Mouse (Mus musculus) cerebellum, adult 2 months (tissue): ENCODE measurements at regions not wholly inside any gene's neighbourhood (a gene's known extent, or its start where the extent isn't known, plus 50 kb on each side); places are given as distances from the start of the nearest gene placed in this dataset.

ENCODE experiments used
- DNase-seq, 2 experiments: peaks; one replicate each; pipeline ENCODE4 v3.0.0; 2021
- H3K27ac ChIP-seq: fragments of 200-500 bp; 2 replicates; pipeline ENCODE4 v1.5.1; 2012; ENCODE audit warnings: low read length, control low read depth, inconsistent platforms; ENCODE audit not compliant: insufficient read depth
- H3K27me3 ChIP-seq: fragments of 200-500 bp; 2 replicates; pipeline ENCODE4 v1.6.1; 2012; ENCODE audit warnings: inconsistent platforms, mild to moderate bottlenecking, low read length, moderate library complexity; ENCODE audit not compliant: control insufficient read depth, insufficient read depth
- H3K4me1 ChIP-seq: fragments of 200-500 bp; 2 replicates; pipeline ENCODE4 v1.6.1; 2011; ENCODE audit warnings: low read length; ENCODE audit not compliant: control insufficient read depth, insufficient read depth
- H3K4me3 ChIP-seq: fragments of 200-500 bp; replicated peaks from 2 replicates; pipeline ENCODE3; 2011; ENCODE audit warnings: mild to moderate bottlenecking, low read depth, low read length, control low read depth; ENCODE audit not compliant: insufficient read depth
- CTCF ChIP-seq: fragments of 200-500 bp; IDR thresholded peaks from 2 replicates; pipeline ENCODE4 v1.5.1; 2011; ENCODE audit warnings: low read depth, mild to moderate bottlenecking, control low read depth, low read length, moderate library complexity, borderline replicate concordance; ENCODE audit not compliant: insufficient read depth
- POLR2A ChIP-seq: fragments of 200-500 bp; IDR thresholded peaks from 2 replicates; pipeline ENCODE4 v1.6.1; 2011; ENCODE audit warnings: low read length, control low read depth, borderline replicate concordance; ENCODE audit not compliant: insufficient read depth
- WGBS: fragments of 180-500 bp; shearing (Covaris S2); methylation state at CpG from one replicate; pipeline ENCODE4 v1.1.7; 2018; 5-methylcytosine and 5-hydroxymethylcytosine counted together

DNA sequence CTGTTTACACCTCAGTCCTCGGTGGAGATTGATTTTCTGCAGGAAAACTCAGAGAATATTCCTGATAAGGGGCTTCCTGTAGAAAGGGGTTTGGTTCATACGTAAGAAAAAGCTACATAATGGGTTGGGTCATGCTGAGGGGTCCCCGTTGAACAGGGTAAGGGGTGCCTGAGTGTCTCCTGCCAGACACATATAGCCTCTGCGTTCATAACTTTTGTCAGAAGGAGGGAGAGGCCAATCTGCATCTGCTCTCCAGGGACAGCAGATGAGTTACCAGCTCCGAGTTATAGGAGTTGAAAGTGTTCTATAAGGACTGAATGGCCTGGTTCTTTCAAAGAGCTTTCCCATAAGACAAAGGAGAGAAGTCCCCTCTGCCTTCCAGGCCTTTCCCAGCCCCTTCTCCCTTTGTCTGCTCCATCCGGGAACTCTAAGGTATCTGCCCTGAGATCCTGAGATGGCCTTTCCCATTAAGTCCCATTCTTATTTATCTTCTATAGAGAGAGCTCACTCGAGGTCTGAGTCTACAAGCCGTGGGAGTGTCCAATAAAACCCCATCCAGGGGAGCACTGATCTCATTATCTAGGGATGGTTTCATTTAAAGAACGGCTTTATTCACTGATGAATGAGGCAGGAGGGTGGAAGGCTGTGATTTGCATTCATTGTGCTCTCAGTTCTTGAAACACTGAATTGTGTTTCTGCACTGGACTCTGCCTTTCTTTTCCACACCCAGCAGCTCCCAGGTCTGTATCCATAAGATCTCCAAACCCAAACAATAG, 240.0 kb upstream of the Thbs1 start:
- no peak for DNase-seq
- H3K27ac ChIP-seq, result no peak overlapping the region
- no peaks in the 10 kb centered on the region for H3K4me1 ChIP-seq
- H3K4me3 ChIP-seq, result no peak overlapping the region
- TF ChIP-seq CTCF (no peak), POLR2A (no peak)
- H3K27me3 ChIP-seq, result no peaks in the 10 kb centered on the region
- WGBS, result 33% methylated on average over 9 of the region's 9 CpGs

DNA sequence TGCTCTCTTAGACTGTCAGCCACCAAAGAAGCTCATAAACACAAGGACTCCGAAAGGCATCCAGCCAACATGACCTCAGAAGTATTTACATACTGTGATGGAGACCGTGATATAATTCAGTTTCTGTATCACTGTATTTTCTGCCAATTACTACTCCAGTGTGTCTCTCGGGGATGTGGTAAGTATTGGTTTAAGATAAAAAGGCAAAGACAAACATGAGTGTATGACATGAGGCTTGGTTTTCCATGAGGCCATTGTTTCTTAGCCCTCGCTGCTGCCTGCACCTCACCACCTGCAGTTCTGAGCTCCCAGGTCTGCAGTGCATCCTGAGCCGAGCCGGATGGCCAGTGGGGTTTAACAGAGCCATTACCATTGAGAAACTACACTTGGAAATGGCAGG, 233.9 kb upstream of the Thbs1 start:
- no peak for DNase-seq
- no peaks in the 10 kb centered on the region for H3K4me1 ChIP-seq
- 77% methylated on average over 6 of the region's 6 CpGs for WGBS

DNA sequence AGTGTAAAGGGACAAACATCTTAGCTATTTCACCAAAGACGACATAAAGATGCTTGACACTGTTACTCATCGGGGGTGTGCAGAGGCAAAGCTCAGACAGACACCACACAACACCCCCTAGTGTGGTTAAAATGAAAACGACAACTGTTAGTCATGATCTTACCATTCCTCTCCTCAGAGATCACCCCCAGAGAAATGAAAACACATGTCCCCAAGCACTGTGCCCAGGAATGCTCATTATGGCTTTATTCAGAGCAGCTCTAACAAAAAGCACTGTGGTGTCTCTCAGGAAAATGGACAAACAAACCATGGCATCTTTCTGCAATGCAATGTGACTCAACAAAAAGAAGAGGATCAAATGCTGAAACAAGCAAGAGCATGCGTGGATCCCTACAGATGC, 229.5 kb upstream of the Thbs1 start:
- TF ChIP-seq CTCF (no peak), POLR2A (no peak)
- H3K27me3 ChIP-seq, result no peaks in the 10 kb centered on the region

More for the DNA sequence above, 233.9 kb upstream of the Thbs1 start:
- no peaks in the 10 kb centered on the region for H3K27me3 ChIP-seq
- no peak overlapping the region for H3K4me3 ChIP-seq
- TF ChIP-seq CTCF (no peak), POLR2A (no peak)
- no peak overlapping the region for H3K27ac ChIP-seq

DNA sequence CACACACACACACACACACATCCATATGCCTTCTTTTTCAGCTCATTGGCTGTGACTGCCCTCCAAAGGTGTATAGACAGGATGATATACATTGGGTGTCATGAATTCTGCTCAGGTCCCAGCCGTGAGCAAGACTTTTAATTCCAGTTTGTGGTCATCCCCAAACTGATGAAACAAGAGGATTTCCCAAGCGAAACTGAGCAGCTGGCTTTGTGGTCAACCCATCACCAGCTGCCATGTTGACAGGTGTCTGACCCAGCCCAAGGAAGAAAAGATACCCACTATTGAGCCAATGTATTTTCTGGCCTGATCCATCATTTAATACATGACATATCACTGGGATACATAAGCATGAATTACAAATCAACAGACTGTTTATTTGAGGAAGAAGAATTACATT, 228.8 kb upstream of the Thbs1 start:
- no peak overlapping the region for H3K27ac ChIP-seq
- DNase-seq, result no peak
- TF ChIP-seq POLR2A (no peak), CTCF (no peak)
- no peak overlapping the region for H3K4me3 ChIP-seq
- H3K27me3 ChIP-seq, result no peaks in the 10 kb centered on the region
- WGBS, result 73% methylated on average over 2 of the region's 2 CpGs
- no peaks in the 10 kb centered on the region for H3K4me1 ChIP-seq

More for the DNA sequence above, 229.5 kb upstream of the Thbs1 start:
- WGBS, result 72% methylated on average over 4 of the region's 4 CpGs
- no peak for DNase-seq
- Histone ChIP-seq H3K27ac (no peak overlapping the region), H3K4me1 (no peaks in the 10 kb centered on the region), H3K4me3 (no peak overlapping the region)

DNA sequence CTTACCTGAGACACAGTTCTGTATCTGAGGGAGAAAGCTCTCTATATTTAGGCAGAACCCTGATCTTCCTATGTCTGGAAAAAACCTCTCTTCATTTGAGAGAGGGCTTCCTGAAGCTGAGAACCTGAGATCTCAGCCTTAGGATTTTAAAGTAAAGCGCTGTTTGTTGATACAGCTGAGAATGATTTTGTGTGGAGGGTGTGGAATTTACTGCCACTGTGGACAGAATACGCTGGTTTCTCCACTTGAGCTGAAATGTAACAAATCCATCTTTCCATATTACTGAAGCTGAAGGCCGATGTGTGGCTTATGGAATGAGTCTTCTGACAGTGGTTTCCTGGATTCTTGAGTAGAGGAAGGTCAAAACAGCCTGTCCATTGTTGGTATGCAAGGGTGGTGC, 225.2 kb upstream of the Thbs1 start:
- Histone ChIP-seq H3K27ac (no peak overlapping the region), H3K4me3 (no peak overlapping the region), H3K27me3 (no peaks in the 10 kb centered on the region), H3K4me1 (no peaks in the 10 kb centered on the region)
- TF ChIP-seq CTCF (no peak), POLR2A (no peak)
- 92% methylated on average over 3 of the region's 3 CpGs for WGBS
- no peak for DNase-seq

DNA sequence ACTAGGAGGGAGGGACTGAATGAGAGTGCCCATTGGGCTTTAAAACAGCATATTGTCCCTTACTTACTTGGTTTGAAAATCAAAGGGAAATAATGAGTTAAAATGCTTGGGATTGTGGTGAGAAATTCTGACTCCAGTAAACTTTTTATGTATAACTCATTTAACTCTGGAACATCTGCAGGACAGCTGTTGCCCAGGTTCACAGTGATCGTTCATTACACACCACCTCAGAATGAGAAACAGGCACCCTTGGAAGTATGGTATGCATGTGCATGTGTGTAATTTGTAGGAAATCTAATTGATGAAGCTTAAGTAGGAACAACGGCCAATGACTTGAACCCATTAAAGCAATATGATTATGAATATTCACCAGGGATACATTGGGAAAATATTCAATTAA, 210.4 kb upstream of the Thbs1 start:
- H3K4me3 ChIP-seq, result no peak overlapping the region
- DNase-seq, result no peak
- TF ChIP-seq CTCF (no peak), POLR2A (no peak)
- H3K27me3 ChIP-seq, result no peaks in the 10 kb centered on the region
- no peaks in the 10 kb centered on the region for H3K4me1 ChIP-seq
- 75% methylated on average over 2 of the region's 2 CpGs for WGBS
- H3K27ac ChIP-seq, result no peak overlapping the region

DNA sequence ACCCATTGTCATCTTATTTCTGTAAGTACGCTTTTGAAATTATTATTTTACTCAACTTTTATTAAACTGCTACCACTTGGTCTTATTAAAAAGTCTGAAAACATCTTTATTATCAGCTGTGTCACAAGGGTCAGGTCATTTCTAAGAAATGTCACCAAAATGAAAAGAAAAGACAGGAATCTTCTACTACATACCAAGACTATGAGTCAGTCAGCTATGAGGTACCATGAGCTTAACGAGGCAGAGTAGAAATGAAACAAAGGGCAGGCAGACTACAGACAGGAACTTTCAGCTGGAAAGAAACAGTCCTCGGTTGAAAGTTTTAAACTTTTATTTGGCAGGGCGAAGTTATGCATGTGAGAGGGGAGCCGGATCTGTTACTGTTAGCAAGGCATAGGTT, 208.8 kb upstream of the Thbs1 start:
- H3K4me3 ChIP-seq, result no peak overlapping the region

DNA sequence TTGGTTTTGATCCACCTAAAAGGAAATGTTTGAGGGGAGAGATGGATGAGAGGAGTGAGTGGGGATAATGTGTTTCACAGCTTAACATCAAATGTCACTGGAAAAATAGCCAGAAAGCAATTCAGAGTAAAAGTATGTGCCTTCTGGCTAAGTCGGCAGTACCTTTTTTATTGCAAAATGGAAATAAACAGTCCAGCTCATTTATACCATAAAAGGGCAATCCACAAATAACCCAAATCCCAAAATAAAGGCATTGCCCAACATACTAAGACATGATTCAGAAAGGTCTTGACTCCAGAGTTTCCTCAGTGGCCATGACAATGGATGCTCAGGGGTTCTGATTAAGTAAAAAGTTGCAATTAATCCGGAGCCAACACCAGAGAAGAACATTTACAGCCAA, 208.0 kb upstream of the Thbs1 start:
- H3K27me3 ChIP-seq, result no peaks in the 10 kb centered on the region
- WGBS, result 87% methylated on average over 2 of the region's 2 CpGs
- TF ChIP-seq POLR2A, result no peak
- TF ChIP-seq CTCF, result no peak

More for the DNA sequence above, 208.8 kb upstream of the Thbs1 start:
- WGBS, result 89% methylated on average over 5 of the region's 5 CpGs
- Histone ChIP-seq H3K27ac (no peak overlapping the region), H3K27me3 (no peaks in the 10 kb centered on the region), H3K4me1 (no peaks in the 10 kb centered on the region)
- no peak for DNase-seq
- no peak for TF ChIP-seq POLR2A
- TF ChIP-seq CTCF, result no peak

DNA sequence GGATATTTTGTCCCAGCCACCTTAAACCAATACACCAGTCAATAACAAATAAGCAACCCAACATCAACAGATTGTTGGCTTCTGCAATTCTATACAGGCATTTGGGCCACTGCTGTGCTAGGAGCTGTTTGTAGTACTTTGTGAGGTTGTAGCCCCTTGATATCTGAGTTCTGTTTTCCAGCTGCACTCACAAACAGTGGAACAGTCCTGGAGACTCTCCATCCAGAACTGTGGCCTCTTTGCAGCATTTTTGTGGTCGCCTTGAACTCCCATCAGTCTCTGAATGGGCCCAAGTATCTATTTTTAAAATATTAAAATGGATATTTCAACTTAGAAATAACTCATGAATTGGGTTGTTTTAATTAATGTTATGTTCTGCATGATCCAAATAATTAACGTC, 205.2 kb upstream of the Thbs1 start:
- H3K27me3 ChIP-seq, result no peaks in the 10 kb centered on the region
- TF ChIP-seq POLR2A, result no peak
- TF ChIP-seq CTCF, result no peak
- 91% methylated on average over 2 of the region's 2 CpGs for WGBS
- no peak overlapping the region for H3K27ac ChIP-seq
- no peak overlapping the region for H3K4me3 ChIP-seq
- no peaks in the 10 kb centered on the region for H3K4me1 ChIP-seq
- DNase-seq, result no peak

More for the DNA sequence above, 208.0 kb upstream of the Thbs1 start:
- no peak overlapping the region for H3K4me3 ChIP-seq
- no peak for DNase-seq
- H3K4me1 ChIP-seq, result no peaks in the 10 kb centered on the region
- no peak overlapping the region for H3K27ac ChIP-seq
